In the genomic region with DNA sequence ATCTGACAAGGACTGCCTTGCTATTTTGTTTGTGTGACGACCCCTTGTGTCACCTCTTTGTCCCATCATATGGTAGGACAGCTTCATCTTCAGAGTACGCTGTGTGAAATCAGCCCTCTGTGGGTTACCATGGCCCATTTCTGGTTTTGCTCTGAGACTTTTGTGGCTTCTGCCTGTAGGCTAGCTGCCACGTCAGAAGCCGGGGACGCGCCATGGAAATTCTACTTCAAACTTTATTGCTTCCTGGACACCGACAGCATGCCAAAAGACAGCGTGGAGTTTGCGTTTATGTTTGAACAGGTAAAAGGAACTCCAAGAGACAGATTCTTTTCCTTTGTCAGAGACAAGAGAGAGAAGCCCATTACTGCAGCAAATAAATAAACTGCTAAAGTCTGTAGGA, we compare ENCODE assay signal across 25 mouse cellular contexts. TPM values are rescaled to one million over a fixed set of nuclear protein-coding genes. Genes with fewer than 3 reads are reported as not detected.
"Had no signal": no experiment of that assay in that cellular context is flagged by ENCODE, and none has a peak within 500 bp of the region (broad histone marks: within the 10 kb centered on the region; RNA-seq: fewer than 3 reads in every experiment).

No protein-coding gene starts in this region.

- H3K27me3 ChIP-seq: embryonic facial prominence, embryonic 12.5 days; embryonic facial prominence, embryonic 13.5 days; embryonic facial prominence, embryonic 15.5 days; forebrain, embryonic 12.5 days; forebrain, embryonic 13.5 days; forebrain, embryonic 15.5 days had no signal

- H3K9me3 ChIP-seq: embryonic facial prominence, embryonic 10.5 days; embryonic facial prominence, embryonic 12.5 days; embryonic facial prominence, embryonic 13.5 days; embryonic facial prominence, embryonic 15.5 days; forebrain, embryonic 10.5 days; forebrain, embryonic 12.5 days; forebrain, embryonic 13.5 days; forebrain, embryonic 15.5 days had no signal

- H3K9ac ChIP-seq: embryonic facial prominence, embryonic 12.5 days; embryonic facial prominence, embryonic 13.5 days; embryonic facial prominence, embryonic 15.5 days; forebrain, embryonic 12.5 days; forebrain, embryonic 13.5 days; forebrain, embryonic 15.5 days; forebrain, postnatal 0 days had no signal

- H3K4me1 ChIP-seq: embryonic facial prominence, embryonic 10.5 days; embryonic facial prominence, embryonic 12.5 days; embryonic facial prominence, embryonic 13.5 days; forebrain, embryonic 10.5 days; forebrain, embryonic 12.5 days; forebrain, embryonic 13.5 days had no signal

- H3K4me2 ChIP-seq: embryonic facial prominence, embryonic 12.5 days; embryonic facial prominence, embryonic 13.5 days; embryonic facial prominence, embryonic 15.5 days; forebrain, embryonic 12.5 days; forebrain, embryonic 13.5 days; forebrain, embryonic 15.5 days had no signal

- DNase-seq: cerebellum, adult 8-10 months; cerebellum, adult 9-10 months; cerebellum, adult 9-11 months; cerebellum, postnatal 10 days; cerebellum, postnatal 14 days; cerebellum, postnatal 25 days; cerebellum, postnatal 36 days; embryo, embryonic 11 days; forebrain, postnatal 0 days; gastrocnemius, adult 2 months; gastrocnemius, postnatal 10 days; gastrocnemius, postnatal 14 days; gastrocnemius, postnatal 25 days; gastrocnemius, postnatal 36 days; heart, adult 18-20 months; heart, adult 2 months had no signal

- H3K4me3 ChIP-seq: embryonic facial prominence, embryonic 10.5 days; embryonic facial prominence, embryonic 12.5 days; embryonic facial prominence, embryonic 13.5 days; embryonic facial prominence, embryonic 15.5 days; erythroblast, embryonic 14.5 days; forebrain, embryonic 10.5 days; forebrain, embryonic 12.5 days; forebrain, embryonic 13.5 days; forebrain, embryonic 15.5 days; gastrocnemius, adult 2 months; heart, adult 2 months had no signal

- H3K27ac ChIP-seq: embryonic facial prominence, embryonic 10.5 days; embryonic facial prominence, embryonic 12.5 days; embryonic facial prominence, embryonic 15.5 days; forebrain, embryonic 10.5 days; forebrain, embryonic 12.5 days; forebrain, embryonic 13.5 days; forebrain, embryonic 15.5 days; gastrocnemius, adult 2 months; heart, adult 2 months had no signal

RNA-seq across cellular contexts. Expression of gene Retreg1, which starts 36.1 kb away (rescaled TPM):
- polyA plus RNA-seq: erythroblast, embryonic 14.5 days had no signal
